Mouse (Mus musculus): Measurements from ENCODE around the gene Slc9c1.
"Not testable (repeated sequence)": the region's sequence is repeated elsewhere in the genome, so short reads cannot be mapped to it uniquely, and the experiment has no call there.

Slc9c1 gene

GRCm38 (mm10) chr16:45535009-45535408 lies at the start of gene Slc9c1:
Slc9c1 (plus strand) TSS chr16:45535309.
- DNase-seq (ENCODE audit: low spot score) = no peak

- no peak for DNase-seq (ENCODE audit: low spot score)
Measured at GRCm38 (mm10) chr16:45492927-45493326, 42.2 kb upstream of the Slc9c1 start, which contains the start of gene Gm609. Gm609 (minus strand) TSS chr16:45492969.

- no peak for DNase-seq (ENCODE audit: low spot score)
Measured at GRCm38 (mm10) chr16:45495326-45495725, 39.8 kb upstream of the Slc9c1 start.

- DNase-seq (ENCODE audit: low spot score) = no peak
Measured at GRCm38 (mm10) chr16:45525551-45525950, 9.6 kb upstream of the Slc9c1 start.

GRCm38 (mm10) chr16:45531950-45532349 lies 3.2 kb upstream of the Slc9c1 start, which contains the start of gene Gm17783:
Gm17783 (minus strand) TSS chr16:45532050.
- DNase-seq (ENCODE audit: low spot score) = no peak

- not testable (repeated sequence) for DNase-seq (ENCODE audit: low spot score)
Measured at GRCm38 (mm10) chr16:45538342-45538741, 3.2 kb downstream of the Slc9c1 start.

GRCm38 (mm10) chr16:45542108-45542507 lies 7.0 kb downstream of the Slc9c1 start:
- no peak for DNase-seq (ENCODE audit: low spot score)

GRCm38 (mm10) chr16:45544341-45544740 lies 9.2 kb downstream of the Slc9c1 start:
- DNase-seq (ENCODE audit: low spot score) = no peak

- no peak for DNase-seq (ENCODE audit: low spot score)
Measured at GRCm38 (mm10) chr16:45547982-45548381, 12.9 kb downstream of the Slc9c1 start.

GRCm38 (mm10) chr16:45551579-45551978 lies 16.5 kb downstream of the Slc9c1 start:
- no peak for DNase-seq (ENCODE audit: low spot score)

- DNase-seq (ENCODE audit: low spot score) = no peak
Measured at GRCm38 (mm10) chr16:45561747-45562146, 26.6 kb downstream of the Slc9c1 start.

- DNase-seq (ENCODE audit: low spot score) = no peak
Measured at GRCm38 (mm10) chr16:45572307-45572706, 37.2 kb downstream of the Slc9c1 start.

- DNase-seq (ENCODE audit: low spot score) = no peak
Measured at GRCm38 (mm10) chr16:45579883-45580282, 44.8 kb downstream of the Slc9c1 start.

- peak; percentile 27 for DNase-seq (ENCODE audit: low spot score)
Measured at GRCm38 (mm10) chr16:45582512-45582911, 47.4 kb downstream of the Slc9c1 start.

GRCm38 (mm10) chr16:45593656-45594055 lies 58.5 kb downstream of the Slc9c1 start:
- DNase-seq (ENCODE audit: low spot score) = no peak

GRCm38 (mm10) chr16:45595494-45595893 lies 60.4 kb downstream of the Slc9c1 start:
- no peak for DNase-seq (ENCODE audit: low spot score)

GRCm38 (mm10) chr16:45608481-45608954 lies 73.4 kb downstream of the Slc9c1 start:
- DNase-seq (ENCODE audit: low spot score) = no peak

GRCm38 (mm10) chr16:45609300-45609699 lies 74.2 kb downstream of the Slc9c1 start:
- DNase-seq (ENCODE audit: low spot score) = peak; percentile 50

GRCm38 (mm10) chr16:45610267-45610666 lies 75.2 kb downstream of the Slc9c1 start, which contains the start of gene Gcsam:
Gcsam (plus strand) TSS chr16:45610380.
- no peak for DNase-seq (ENCODE audit: low spot score)

- no peak for DNase-seq (ENCODE audit: low spot score)
Measured at GRCm38 (mm10) chr16:45613247-45613646, 78.1 kb downstream of the Slc9c1 start.

- no peak for DNase-seq (ENCODE audit: low spot score)
Measured at GRCm38 (mm10) chr16:45615944-45616343, 80.8 kb downstream of the Slc9c1 start.

GRCm38 (mm10) chr16:45619751-45620375 lies 84.8 kb downstream of the Slc9c1 start:
- DNase-seq (ENCODE audit: low spot score) = no peak

GRCm38 (mm10) chr16:45623230-45623629 lies 88.1 kb downstream of the Slc9c1 start:
- DNase-seq (ENCODE audit: low spot score) = no peak

GRCm38 (mm10) chr16:45624791-45625190 lies 89.7 kb downstream of the Slc9c1 start:
- DNase-seq (ENCODE audit: low spot score) = no peak
